Mouse (Mus musculus) embryonic facial prominence, embryonic 15.5 days (tissue): Measurements from ENCODE around the gene Ptpn1. TPM values are rescaled to one million over a fixed set of nuclear protein-coding genes. Genes with fewer than 3 reads are reported as not detected.

Source experiments
- ATAC-seq: fragments of 200-750 bp; cut with Nextera tagmentation; 2 replicates; pipeline ENCODE4 v1.8.0; 2017; ENCODE audit warnings: low read depth, moderate TSS enrichment; ENCODE audit not compliant: insufficient number of reproducible peaks, low FRiP score, low TSS enrichment
- H3K27ac ChIP-seq: fragments of 300-500 bp; sonication (generic); replicated peaks from 2 replicates; pipeline ENCODE4 v1.5.1; 2015; ENCODE audit warnings: mild to moderate bottlenecking, inconsistent platforms
- H3K27me3 ChIP-seq: fragments of 300-500 bp; sonication (generic); 2 replicates; pipeline ENCODE4 v1.6.1; 2015; ENCODE audit warnings: inconsistent platforms
- H3K36me3 ChIP-seq: fragments of 300-500 bp; sonication (generic); 2 replicates; pipeline ENCODE4 v1.6.1; 2015; ENCODE audit warnings: mild to moderate bottlenecking, inconsistent platforms
- H3K4me1 ChIP-seq: fragments of 300-500 bp; sonication (generic); 2 replicates; pipeline ENCODE4 v1.6.1; 2015; ENCODE audit warnings: inconsistent platforms
- H3K4me2 ChIP-seq: fragments of 300-500 bp; sonication (generic); replicated peaks from 2 replicates; pipeline ENCODE4 v1.6.1; 2015; ENCODE audit warnings: mild to moderate bottlenecking, inconsistent platforms
- H3K4me3 ChIP-seq: fragments of 300-500 bp; sonication (generic); replicated peaks from 2 replicates; pipeline ENCODE4 v1.5.1; 2015; ENCODE audit warnings: mild to moderate bottlenecking, inconsistent platforms
- H3K9ac ChIP-seq: fragments of 300-500 bp; sonication (generic); 2 replicates; pipeline ENCODE4 v1.6.1; 2015; ENCODE audit warnings: inconsistent platforms
- H3K9me3 ChIP-seq: fragments of 300-500 bp; sonication (generic); replicated peaks from 2 replicates; pipeline ENCODE4 v1.6.1; 2016; ENCODE audit warnings: inconsistent platforms
- WGBS: fragments of 180-500 bp; shearing (Covaris S2); methylation state at CpG from one replicate; pipeline ENCODE4 v1.1.7; 2015; 5-methylcytosine and 5-hydroxymethylcytosine counted together
- polyA plus RNA-seq: library from polyadenylated mRNA; unstranded; fragments of >200 nt; fragmentation: Nextera tagmentation; extraction: Ambion mirVana; gene quantifications from 2 replicates; pipeline ENCODE4 v1.2.1, GENCODE M21; 2015

Ptpn1 gene
- polyA plus RNA-seq, 1 experiment from 2014 or later, result 61.5 TPM

DNA sequence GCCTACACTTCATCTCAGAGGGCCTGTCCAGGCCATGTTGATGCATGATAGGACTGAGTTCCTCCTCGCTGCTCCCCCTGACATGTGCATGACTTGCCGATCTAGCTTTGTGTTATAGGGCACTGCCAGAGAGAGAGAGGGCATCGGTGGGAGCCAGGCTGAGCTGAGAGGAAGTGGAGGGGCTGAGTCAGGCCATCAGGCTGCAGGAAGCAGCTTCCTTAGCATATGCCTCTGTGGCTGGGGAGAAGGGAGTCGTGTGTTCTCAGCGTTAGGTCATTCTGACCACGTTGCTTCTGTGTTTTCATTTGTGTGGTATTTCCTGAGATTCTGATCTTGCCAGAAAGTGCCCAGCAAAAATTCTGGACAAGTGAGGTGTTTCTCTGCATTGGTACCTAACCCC is 17.4 kb downstream of the Ptpn1 start:
- WGBS, result 52% methylated on average over 6 of the region's 6 CpGs
- Histone ChIP-seq H3K4me3 (no peak overlapping the region), H3K4me2 (no peak overlapping the region), H3K4me1 (peaks cover 60% of the 10 kb centered on the region), H3K9ac (no peak overlapping the region), H3K9me3 (no peaks in the 10 kb centered on the region), H3K36me3 (0 out of 2 replicates have a peak, but pooled peaks cover 6% of the 10 kb centered on the region), H3K27ac (peak overlapping the region; percentile 63; the same call in 1 of the 2 replicates), H3K27me3 (no peaks in the 10 kb centered on the region)
- ATAC-seq, result no peak

- Histone ChIP-seq H3K4me2 (no peak overlapping the region), H3K27ac (peak overlapping the region; percentile 63), H3K4me3 (no peak overlapping the region), H3K27me3 (no peaks in the 10 kb centered on the region), H3K9ac (no peak overlapping the region), H3K36me3 (0 out of 2 replicates have a peak, but pooled peaks cover 6% of the 10 kb centered on the region), H3K9me3 (no peaks in the 10 kb centered on the region), H3K4me1 (peaks cover 55% of the 10 kb centered on the region)
- WGBS, result 74% methylated on average over 2 of the region's 2 CpGs
- ATAC-seq, result no peak
Observed at GRCm38 (mm10) chr2:167949808-167950207, 18.0 kb downstream of the Ptpn1 start.

DNA sequence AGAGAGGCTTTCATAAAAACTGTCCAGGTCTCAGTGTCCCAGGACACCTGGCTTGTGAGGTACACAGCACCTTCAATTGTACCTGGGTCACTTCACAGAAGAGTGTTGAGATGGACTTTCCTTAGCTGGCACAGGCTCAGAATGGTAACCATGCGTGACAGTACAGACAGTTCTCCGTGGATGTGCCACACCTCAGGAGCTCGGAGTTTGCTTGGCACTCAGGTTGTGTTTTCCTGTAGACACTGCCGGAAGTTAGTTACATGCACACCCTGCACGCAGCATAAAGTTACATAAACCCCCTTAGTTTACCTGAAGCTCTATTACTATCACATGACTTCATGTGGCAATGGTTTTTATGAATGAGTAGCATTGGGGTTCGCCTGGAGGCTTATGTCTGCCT is 18.8 kb downstream of the Ptpn1 start:
- H3K4me1 ChIP-seq, result peaks cover 50% of the 10 kb centered on the region
- no peak overlapping the region for H3K9ac ChIP-seq
- no peak overlapping the region for H3K4me2 ChIP-seq
- no peaks in the 10 kb centered on the region for H3K9me3 ChIP-seq
- no peak for ATAC-seq
- H3K27me3 ChIP-seq, result no peaks in the 10 kb centered on the region
- WGBS, result 72% methylated on average over 6 of the region's 6 CpGs
- no peak overlapping the region for H3K4me3 ChIP-seq
- H3K27ac ChIP-seq, result peak overlapping the region; percentile 55
- H3K36me3 ChIP-seq, result 0 out of 2 replicates have a peak, but pooled peaks cover 6% of the 10 kb centered on the region

DNA sequence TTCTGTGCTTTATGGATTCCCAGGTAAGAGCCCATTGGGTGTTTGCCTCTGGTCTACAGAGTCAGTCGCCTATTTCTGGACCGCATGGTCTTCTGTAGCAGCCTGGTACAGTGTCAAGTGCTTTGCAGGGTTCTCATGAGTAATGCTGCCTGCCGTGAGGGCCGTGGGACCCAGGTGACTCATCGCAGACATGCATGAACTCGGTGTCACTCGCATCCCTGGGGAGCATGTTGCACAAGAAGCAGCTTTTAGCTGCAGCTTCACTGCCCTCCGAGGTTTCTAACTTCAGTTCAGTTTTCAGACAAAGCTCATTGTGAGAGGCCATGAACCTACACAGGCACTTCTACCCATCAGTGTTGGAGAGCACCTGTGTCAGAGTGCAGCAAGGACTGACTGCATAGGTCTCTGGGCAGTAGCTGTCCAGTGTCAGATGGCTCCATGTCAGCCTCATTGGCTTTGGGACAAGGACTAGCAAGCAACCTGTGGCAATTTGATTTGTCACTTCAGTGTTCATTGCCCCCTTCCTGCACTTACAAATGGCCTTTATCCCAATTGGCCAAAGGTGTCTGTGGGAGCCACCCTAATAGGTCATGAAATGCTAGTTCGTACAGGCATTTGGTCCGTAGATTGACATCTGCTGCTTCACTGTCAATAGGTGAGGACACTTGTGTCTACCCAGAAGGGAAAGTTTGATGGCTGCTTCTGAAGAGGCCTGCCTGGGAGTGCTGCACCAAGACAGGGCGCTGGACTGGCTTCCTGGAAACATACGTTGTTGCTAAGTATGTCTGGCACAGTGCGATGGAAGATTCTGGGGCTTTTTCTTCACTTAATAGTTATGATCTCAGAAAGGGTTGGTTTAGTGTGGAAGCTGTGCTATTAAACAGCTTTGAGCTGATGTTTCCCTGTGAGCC is 19.7 kb downstream of the Ptpn1 start:
- WGBS, result 71% methylated on average over 13 of the region's 13 CpGs
- ATAC-seq, result no peak
- peaks cover 50% of the 10 kb centered on the region for H3K4me1 ChIP-seq

GRCm38 (mm10) chr2:167953819-167954218 is 22.0 kb downstream of the Ptpn1 start:
- no peak overlapping the region for H3K9ac ChIP-seq
- H3K4me2 ChIP-seq, result no peak overlapping the region
- H3K9me3 ChIP-seq, result no peaks in the 10 kb centered on the region
- H3K27ac ChIP-seq, result no peak overlapping the region
- H3K4me1 ChIP-seq, result peaks cover 48% of the 10 kb centered on the region
- H3K36me3 ChIP-seq, result 0 out of 2 replicates have a peak, but pooled peaks cover 6% of the 10 kb centered on the region
- H3K27me3 ChIP-seq, result no peaks in the 10 kb centered on the region
- H3K4me3 ChIP-seq, result no peak overlapping the region
- 73% methylated on average over 10 of the region's 10 CpGs for WGBS
- no peak for ATAC-seq

More for the DNA sequence above, 19.7 kb downstream of the Ptpn1 start:
- Histone ChIP-seq H3K27ac (peak overlapping the region; percentile 55), H3K9me3 (no peaks in the 10 kb centered on the region), H3K27me3 (no peaks in the 10 kb centered on the region), H3K36me3 (0 out of 2 replicates have a peak, but pooled peaks cover 6% of the 10 kb centered on the region), H3K4me3 (no peak overlapping the region), H3K4me2 (no peak overlapping the region), H3K9ac (no peak overlapping the region)

- no peak overlapping the region for H3K4me3 ChIP-seq
- no peak overlapping the region for H3K9ac ChIP-seq
- 0 out of 2 replicates have a peak, but pooled peaks cover 6% of the 10 kb centered on the region for H3K36me3 ChIP-seq
- H3K9me3 ChIP-seq, result no peaks in the 10 kb centered on the region
- H3K4me1 ChIP-seq, result peaks cover 48% of the 10 kb centered on the region
- no peak for ATAC-seq
- WGBS, result 80% methylated on average over 7 of the region's 7 CpGs
- H3K4me2 ChIP-seq, result no peak overlapping the region
- H3K27me3 ChIP-seq, result no peaks in the 10 kb centered on the region
- H3K27ac ChIP-seq, result no peak overlapping the region
Observed at GRCm38 (mm10) chr2:167954928-167955327, 23.1 kb downstream of the Ptpn1 start.

DNA sequence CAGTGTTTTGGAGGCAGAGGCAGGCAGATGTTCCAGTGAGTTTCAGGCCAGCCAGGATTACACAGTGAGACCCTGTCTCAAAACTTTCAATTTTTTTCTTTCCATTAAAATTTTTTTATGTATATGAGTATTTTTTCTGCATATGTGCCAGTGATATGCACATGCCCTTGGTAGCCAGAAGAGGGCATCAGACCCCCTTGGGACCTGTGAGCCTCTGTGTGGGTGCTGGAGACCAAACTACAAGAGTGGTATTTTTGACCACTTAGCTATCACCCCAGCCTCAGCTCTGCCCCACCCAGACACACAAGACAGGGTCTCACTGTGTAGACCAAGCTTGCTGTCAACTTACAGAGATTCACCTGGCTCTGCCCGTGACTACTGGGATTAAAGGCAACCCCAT is 25.7 kb downstream of the Ptpn1 start:
- H3K27me3 ChIP-seq, result no peaks in the 10 kb centered on the region
- H3K36me3 ChIP-seq, result 0 out of 2 replicates have a peak, but pooled peaks cover 6% of the 10 kb centered on the region
- 89% methylated on average over 1 of the region's 1 CpGs for WGBS
- no peak overlapping the region for H3K9ac ChIP-seq
- H3K4me3 ChIP-seq, result no peak overlapping the region
- H3K4me2 ChIP-seq, result no peak overlapping the region
- H3K27ac ChIP-seq, result peak overlapping the region; percentile 59; the same call in 1 of the 2 replicates
- no peak for ATAC-seq
- no peaks in the 10 kb centered on the region for H3K9me3 ChIP-seq
- peaks cover 40% of the 10 kb centered on the region for H3K4me1 ChIP-seq

DNA sequence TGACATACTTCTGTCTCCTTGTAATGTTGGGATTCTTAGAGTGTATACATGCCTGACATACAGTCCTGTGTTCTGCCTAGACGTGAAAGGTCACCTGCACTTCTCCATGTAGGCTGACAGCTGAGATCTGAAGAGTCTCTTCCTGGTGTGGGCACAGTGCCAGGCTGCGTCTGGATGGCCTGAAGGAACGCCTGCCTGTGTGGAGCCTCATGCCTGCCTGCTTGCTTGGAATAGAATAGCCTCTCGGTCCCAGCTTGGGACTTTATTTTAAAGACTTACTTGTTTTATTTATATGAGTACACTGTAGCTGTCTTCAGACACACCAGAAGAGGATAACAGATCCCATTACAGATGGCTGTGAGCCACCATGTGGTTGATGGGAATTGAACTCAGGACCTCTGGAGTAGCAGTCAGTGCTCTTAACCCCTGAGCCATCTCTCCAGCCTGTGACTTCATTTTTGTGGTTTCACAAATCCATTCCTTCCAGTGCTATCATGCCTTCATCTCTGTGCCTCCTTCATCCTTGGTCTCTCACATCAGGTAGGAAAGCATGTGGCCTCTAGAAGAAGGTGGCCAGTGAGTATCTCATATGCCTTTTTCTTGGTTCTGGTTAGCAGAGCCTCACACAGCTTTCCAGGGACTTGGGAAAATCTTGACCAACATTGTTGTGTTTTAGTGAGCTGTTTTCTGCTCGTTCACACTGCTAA is 26.4 kb downstream of the Ptpn1 start:
- peak overlapping the region; percentile 59; the same call in 1 of the 2 replicates for H3K27ac ChIP-seq
- no peak overlapping the region for H3K4me2 ChIP-seq
- H3K9me3 ChIP-seq, result no peaks in the 10 kb centered on the region
- H3K36me3 ChIP-seq, result peaks cover 5% of the 10 kb centered on the region; the same call in 1 of the 2 replicates
- no peak overlapping the region for H3K9ac ChIP-seq
- H3K4me1 ChIP-seq, result peaks cover 42% of the 10 kb centered on the region
- no peak overlapping the region for H3K4me3 ChIP-seq
- WGBS, result 37% methylated on average over 5 of the region's 5 CpGs
- H3K27me3 ChIP-seq, result no peaks in the 10 kb centered on the region
- ATAC-seq, result no peak

GRCm38 (mm10) chr2:167958843-167959242 is 27.0 kb downstream of the Ptpn1 start:
- no peak for ATAC-seq
- no peak overlapping the region for H3K9ac ChIP-seq
- H3K4me2 ChIP-seq, result no peak overlapping the region
- H3K4me3 ChIP-seq, result no peak overlapping the region
- WGBS, result 27% methylated on average over 4 of the region's 4 CpGs
- H3K9me3 ChIP-seq, result no peaks in the 10 kb centered on the region
- H3K36me3 ChIP-seq, result peaks cover 6% of the 10 kb centered on the region; the same call in 1 of the 2 replicates
- H3K4me1 ChIP-seq, result peaks cover 39% of the 10 kb centered on the region
- no peaks in the 10 kb centered on the region for H3K27me3 ChIP-seq
- H3K27ac ChIP-seq, result peak overlapping the region; percentile 59; the same call in 1 of the 2 replicates

DNA sequence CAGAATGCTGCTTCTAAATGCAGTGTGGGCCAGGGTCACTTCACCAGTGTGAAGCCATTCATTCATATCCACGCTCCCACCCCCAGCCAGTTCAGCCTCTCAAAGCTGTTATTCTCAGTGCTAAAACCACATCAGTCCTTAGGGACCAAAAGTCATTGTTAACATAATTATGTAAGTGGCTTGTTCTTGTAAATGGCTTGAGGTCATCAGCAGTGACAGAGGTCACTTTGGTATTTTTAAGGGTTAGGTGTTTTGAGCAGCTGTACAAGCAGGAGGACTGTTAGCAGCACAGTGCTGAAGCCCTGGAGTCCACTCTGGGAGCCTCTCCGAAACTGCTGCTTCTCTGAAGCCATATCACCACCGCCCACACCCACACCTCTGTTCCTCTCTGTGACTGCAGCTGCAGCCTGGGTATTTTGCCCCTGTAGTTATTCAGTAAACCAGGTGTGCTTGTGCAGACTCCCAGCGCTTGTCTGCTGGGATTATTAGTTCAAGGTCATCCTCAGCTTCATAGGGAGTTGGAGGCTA is 27.6 kb downstream of the Ptpn1 start:
- H3K27ac ChIP-seq, result peak overlapping the region; percentile 34; the same call in 1 of the 2 replicates

GRCm38 (mm10) chr2:167959996-167960395 is 28.1 kb downstream of the Ptpn1 start:
- Histone ChIP-seq H3K4me1 (peaks cover 39% of the 10 kb centered on the region), H3K36me3 (peaks cover 18% of the 10 kb centered on the region), H3K27me3 (no peaks in the 10 kb centered on the region), H3K9me3 (no peaks in the 10 kb centered on the region), H3K9ac (no peak overlapping the region), H3K4me2 (no peak overlapping the region), H3K4me3 (no peak overlapping the region), H3K27ac (no peak overlapping the region)
- no peak for ATAC-seq
- 61% methylated on average over 7 of the region's 7 CpGs for WGBS

More for the DNA sequence above, 27.6 kb downstream of the Ptpn1 start:
- peaks cover 39% of the 10 kb centered on the region for H3K4me1 ChIP-seq
- H3K4me3 ChIP-seq, result no peak overlapping the region
- ATAC-seq, result no peak
- H3K9me3 ChIP-seq, result no peaks in the 10 kb centered on the region
- WGBS, result 73% methylated on average over 4 of the region's 4 CpGs
- no peaks in the 10 kb centered on the region for H3K27me3 ChIP-seq
- peaks cover 12% of the 10 kb centered on the region for H3K36me3 ChIP-seq
- H3K9ac ChIP-seq, result no peak overlapping the region
- H3K4me2 ChIP-seq, result no peak overlapping the region
